Mouse (Mus musculus) E14TG2a.4 (cell line): ENCODE results near the gene 2410015M20Rik.

Experiments
- H3K27me3 ChIP-seq: 2 replicates; pipeline ENCODE4 v1.6.1; 2014; ENCODE audit warnings: low read length, control low read depth; ENCODE audit not compliant: insufficient read depth
- H3K36me3 ChIP-seq: 2 replicates; pipeline ENCODE4 v1.6.1; 2014; ENCODE audit warnings: low read length, control low read depth; ENCODE audit not compliant: insufficient read depth
- H3K4me1 ChIP-seq: replicated peaks from 2 replicates; pipeline ENCODE4 v1.6.1; 2014; ENCODE audit warnings: low read depth, low read length, control low read depth
- H3K4me3 ChIP-seq: replicated peaks from 2 replicates; pipeline ENCODE4 v1.5.1; 2014; ENCODE audit warnings: mild to moderate bottlenecking, low read length
- H3K9me3 ChIP-seq: 2 replicates; pipeline ENCODE4 v1.6.1; 2014; ENCODE audit warnings: low read length, control low read depth
- CTCF ChIP-seq: conservative IDR thresholded peaks from 2 replicates; pipeline ENCODE4 v1.5.1; 2014; ENCODE audit warnings: low read length
- NANOG ChIP-seq: IDR thresholded peaks from 2 replicates; pipeline ENCODE4 v1.6.1; 2014; ENCODE audit warnings: borderline replicate concordance, low read length, mixed read lengths
- POU5F1 ChIP-seq: IDR thresholded peaks from 2 replicates; pipeline ENCODE4 v1.6.1; 2014; ENCODE audit warnings: low read length, borderline replicate concordance

2410015M20Rik gene

DNA sequence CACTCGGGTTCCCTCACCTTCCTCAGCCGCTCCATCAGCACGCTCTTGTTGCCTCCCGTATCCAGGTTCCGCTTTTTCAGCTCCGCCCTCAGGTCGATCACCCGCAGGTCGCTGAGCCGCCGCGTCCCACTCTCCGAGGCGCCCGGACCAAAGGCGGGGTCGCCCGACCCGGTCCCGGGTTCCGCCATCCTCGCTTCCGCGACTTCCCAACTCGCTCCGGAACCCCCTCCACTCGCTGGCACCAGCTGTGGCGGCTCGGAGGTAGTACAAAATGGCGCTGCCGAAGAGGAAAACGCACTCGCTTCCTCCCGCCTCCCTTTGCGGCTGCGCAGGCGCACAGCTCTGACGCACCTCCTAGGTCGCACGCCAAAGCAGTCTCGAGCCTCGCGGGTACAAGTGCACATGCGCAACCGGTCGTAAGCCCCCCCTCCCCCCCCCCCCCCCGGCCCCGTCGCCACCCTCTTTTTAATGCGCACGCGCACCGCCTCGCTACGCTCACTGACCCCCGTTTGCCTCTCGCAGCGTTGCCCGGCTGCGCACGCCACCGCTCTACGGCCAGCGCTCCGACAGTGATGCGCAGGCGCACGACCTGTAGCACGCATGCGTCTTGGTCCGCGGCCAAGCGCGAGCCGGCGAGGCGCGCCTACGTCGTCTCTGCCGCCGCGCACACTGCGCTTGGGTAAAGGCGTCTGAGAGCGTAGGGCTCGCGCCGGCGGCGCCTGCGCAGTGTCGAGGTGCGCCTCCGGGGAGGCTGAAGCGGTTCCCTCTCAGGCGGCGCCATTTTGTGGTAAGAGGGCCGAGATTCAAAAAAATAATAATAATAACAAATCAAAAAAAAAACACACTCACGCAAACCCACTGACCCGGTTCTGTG is 25.1 kb downstream of the 2410015M20Rik start, which contains the start of the genes Safb2 and Safb:
TSS of gene Safb2 (minus strand) at position 329 of the 874 bp plus-strand sequence.
TSS of gene Safb (plus strand) at position 569 of the 874 bp plus-strand sequence.
- Histone ChIP-seq H3K36me3 (peaks cover 74% of the 10 kb centered on the region), H3K4me3 (peak within 1 kb of the TSS; percentile 99), H3K27me3 (no peaks in the 10 kb centered on the region), H3K4me1 (peaks cover 75% of the 10 kb centered on the region), H3K9me3 (no peaks in the 10 kb centered on the region)
- TF ChIP-seq POU5F1 (no peak), CTCF (no peak), NANOG (no peak)

DNA sequence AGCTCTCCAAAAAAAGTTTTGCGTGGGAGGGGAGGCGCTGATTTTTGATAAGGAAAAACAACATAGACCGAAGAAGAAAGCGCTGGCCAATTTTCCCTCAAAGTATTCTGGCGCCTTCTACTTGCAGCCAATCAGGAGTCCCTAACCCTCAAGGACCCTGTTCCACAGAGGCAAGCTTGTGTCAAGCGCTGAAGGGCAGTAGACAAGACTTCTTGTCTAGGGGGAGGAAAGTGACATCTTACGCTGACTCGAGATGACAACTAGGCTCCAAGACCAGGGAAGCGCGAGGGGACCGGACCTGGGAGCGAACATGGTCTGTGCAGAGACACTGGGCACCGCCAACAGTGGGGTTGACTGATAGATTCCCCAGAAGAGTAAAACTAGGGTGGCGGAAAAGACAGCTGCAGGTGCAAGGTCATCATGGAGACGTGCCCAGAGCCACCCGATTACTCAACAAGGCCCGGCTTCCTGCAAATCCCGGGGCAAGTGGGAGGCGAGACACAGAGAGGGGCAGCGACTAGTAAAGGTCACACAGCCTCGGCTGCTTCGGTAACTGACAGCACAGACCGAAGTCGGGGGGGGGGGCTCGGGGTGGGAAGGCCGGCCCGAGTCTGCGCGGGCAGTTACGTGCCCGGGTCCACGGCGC is 25.8 kb downstream of the 2410015M20Rik start:
- H3K27me3 ChIP-seq = no peaks in the 10 kb centered on the region
- TF ChIP-seq CTCF (no peak), POU5F1 (no peak), NANOG (no peak)
- H3K36me3 ChIP-seq = peaks cover 74% of the 10 kb centered on the region
- peaks cover 72% of the 10 kb centered on the region for H3K4me1 ChIP-seq
- no peaks in the 10 kb centered on the region for H3K9me3 ChIP-seq
- H3K4me3 ChIP-seq = peak overlapping the region; percentile 99

DNA sequence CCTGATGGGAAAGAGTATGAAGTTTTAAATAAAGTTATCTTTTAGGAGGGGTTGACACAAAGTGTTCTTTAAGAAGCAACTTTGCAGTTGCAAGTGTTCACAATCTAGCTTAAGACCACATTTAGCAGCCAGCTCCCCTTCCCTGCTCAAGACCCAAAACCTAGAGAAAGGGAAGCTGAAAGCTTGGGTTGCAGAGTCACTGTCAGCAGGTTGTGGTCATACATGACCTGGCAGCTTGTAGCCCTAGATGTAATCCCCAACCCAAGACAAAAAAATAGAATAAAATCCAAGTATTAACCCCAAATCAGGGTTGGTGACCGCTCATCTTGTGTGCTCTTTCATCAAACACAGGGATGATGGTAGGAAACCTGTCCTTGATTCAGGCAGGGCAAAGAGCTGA is 26.5 kb downstream of the 2410015M20Rik start:
- Histone ChIP-seq H3K9me3 (no peaks in the 10 kb centered on the region), H3K4me1 (peaks cover 72% of the 10 kb centered on the region), H3K27me3 (no peaks in the 10 kb centered on the region), H3K36me3 (peaks cover 74% of the 10 kb centered on the region), H3K4me3 (peak overlapping the region; percentile 99)
- TF ChIP-seq NANOG (no peak), CTCF (no peak), POU5F1 (no peak)

DNA sequence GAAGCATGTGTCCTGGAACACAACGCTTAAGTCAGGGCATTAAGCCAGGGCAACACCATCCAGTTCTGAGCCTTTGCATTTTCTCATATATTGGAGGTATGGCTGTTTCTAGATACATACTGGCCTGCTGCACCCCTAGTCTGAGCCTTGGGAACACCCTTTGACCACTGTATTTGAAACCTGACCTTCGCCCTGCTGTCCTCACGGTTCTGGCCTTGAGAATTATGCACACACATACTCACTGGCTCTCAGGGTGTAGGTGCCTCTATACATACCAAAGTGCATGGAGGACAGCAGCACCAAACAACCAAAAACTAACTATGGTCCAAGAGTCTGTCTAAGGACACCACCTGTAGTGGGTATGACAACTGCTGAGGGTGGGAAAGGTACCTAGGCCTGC is 36.6 kb downstream of the 2410015M20Rik start:
- TF ChIP-seq CTCF (no peak), NANOG (no peak), POU5F1 (no peak)
- no peak overlapping the region for H3K4me3 ChIP-seq
- H3K4me1 ChIP-seq = peaks cover 19% of the 10 kb centered on the region
- H3K36me3 ChIP-seq = peaks cover 96% of the 10 kb centered on the region
- no peaks in the 10 kb centered on the region for H3K27me3 ChIP-seq
- H3K9me3 ChIP-seq = no peaks in the 10 kb centered on the region

DNA sequence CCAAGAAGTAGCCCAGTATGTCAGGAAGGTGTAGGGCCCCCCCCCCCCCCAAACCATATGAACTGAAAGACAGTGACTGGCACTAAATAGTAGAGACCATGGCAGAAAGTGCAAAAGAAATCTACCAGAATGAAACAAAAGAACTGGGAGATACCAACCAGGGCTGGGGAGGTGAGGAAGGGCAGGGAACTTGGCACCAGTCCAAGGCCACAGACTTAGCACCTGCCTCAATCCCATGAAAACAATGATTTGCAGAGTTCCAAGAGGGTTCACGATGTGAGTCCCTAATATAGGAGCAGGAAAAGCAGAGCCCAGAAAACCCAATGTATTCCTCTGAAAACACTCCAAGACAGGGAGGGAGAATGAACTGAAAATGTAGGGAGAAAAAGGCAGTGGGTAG is 37.4 kb downstream of the 2410015M20Rik start:
- Histone ChIP-seq H3K36me3 (peaks cover 96% of the 10 kb centered on the region), H3K9me3 (no peaks in the 10 kb centered on the region), H3K4me3 (no peak overlapping the region), H3K27me3 (no peaks in the 10 kb centered on the region), H3K4me1 (peaks cover 21% of the 10 kb centered on the region)
- TF ChIP-seq NANOG (no peak), POU5F1 (no peak), CTCF (no peak)

DNA sequence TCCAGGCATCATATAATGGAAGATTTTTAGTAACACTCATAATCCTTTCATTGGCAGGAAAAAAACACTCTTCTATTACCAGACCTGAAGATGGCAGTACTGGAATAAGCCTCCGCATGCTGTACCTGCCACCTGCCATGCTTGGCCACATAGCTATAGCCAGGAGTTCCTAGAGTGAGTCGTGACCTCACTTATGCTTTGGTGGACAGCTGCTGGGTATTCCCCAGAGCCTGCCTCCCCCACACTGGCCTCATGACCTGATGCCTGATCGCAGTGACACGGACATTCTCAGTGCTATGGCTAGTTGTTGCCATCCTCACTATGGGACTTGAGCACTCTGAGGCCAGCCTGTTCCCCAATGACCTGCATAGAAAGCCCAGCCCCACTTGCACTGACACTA is 39.3 kb downstream of the 2410015M20Rik start:
- H3K36me3 ChIP-seq = peaks cover 99% of the 10 kb centered on the region
- H3K4me3 ChIP-seq = no peak overlapping the region
- H3K9me3 ChIP-seq = no peaks in the 10 kb centered on the region
- H3K4me1 ChIP-seq = peaks cover 21% of the 10 kb centered on the region
- TF ChIP-seq NANOG = no peak
- TF ChIP-seq CTCF = no peak
- TF ChIP-seq POU5F1 = no peak
- H3K27me3 ChIP-seq = no peaks in the 10 kb centered on the region

DNA sequence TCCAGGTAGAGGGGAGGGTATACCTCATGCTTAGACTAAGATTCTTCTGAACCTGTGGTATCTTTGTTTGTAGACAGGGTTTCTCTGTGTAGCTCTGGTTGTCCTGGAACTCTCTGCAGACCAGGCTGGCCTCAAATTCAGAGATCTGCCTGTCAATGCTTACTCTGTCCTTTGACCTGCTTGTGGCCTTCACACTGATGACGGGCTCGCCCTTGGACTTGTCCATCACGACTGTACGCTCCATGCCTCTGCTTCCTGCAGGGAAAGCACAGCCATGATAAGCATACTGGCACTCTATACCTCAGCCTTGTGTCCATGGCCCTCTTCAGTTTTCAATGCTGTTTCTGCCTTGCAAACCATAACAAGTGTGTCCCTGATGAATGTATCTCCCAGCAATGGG is 42.2 kb downstream of the 2410015M20Rik start:
- TF ChIP-seq NANOG (no peak), CTCF (no peak), POU5F1 (no peak)
- Histone ChIP-seq H3K36me3 (peaks cover 100% of the 10 kb centered on the region), H3K4me3 (peak overlapping the region; percentile 37; the same call in 1 of the 2 replicates), H3K9me3 (no peaks in the 10 kb centered on the region), H3K4me1 (peaks cover 36% of the 10 kb centered on the region), H3K27me3 (no peaks in the 10 kb centered on the region)

DNA sequence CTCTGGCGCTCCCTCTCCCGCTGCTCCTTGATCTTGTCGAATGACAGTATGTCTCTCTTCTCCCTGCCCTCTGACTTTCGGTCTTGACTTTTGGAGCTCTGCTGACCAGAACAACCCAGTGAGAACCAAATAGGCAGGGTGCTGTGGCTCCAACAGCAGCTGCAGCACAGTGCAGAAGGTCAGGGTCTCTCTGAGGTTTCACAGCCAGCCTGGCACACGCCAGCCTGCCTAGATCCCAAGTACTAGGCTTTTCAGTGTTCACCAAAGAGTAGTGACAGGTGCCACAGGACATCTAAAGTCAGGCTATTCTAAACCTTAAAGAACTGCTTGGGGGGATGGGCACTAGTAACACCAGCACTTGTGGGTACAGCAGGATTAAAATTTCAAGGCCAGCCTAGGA is 42.7 kb downstream of the 2410015M20Rik start:
- H3K36me3 ChIP-seq = peaks cover 100% of the 10 kb centered on the region
- no peaks in the 10 kb centered on the region for H3K9me3 ChIP-seq
- TF ChIP-seq NANOG = no peak
- no peak for TF ChIP-seq POU5F1
- no peak for TF ChIP-seq CTCF
- peaks cover 39% of the 10 kb centered on the region for H3K4me1 ChIP-seq
- H3K4me3 ChIP-seq = peak overlapping the region; percentile 37; the same call in 1 of the 2 replicates
- no peaks in the 10 kb centered on the region for H3K27me3 ChIP-seq
